In the genomic region with DNA sequence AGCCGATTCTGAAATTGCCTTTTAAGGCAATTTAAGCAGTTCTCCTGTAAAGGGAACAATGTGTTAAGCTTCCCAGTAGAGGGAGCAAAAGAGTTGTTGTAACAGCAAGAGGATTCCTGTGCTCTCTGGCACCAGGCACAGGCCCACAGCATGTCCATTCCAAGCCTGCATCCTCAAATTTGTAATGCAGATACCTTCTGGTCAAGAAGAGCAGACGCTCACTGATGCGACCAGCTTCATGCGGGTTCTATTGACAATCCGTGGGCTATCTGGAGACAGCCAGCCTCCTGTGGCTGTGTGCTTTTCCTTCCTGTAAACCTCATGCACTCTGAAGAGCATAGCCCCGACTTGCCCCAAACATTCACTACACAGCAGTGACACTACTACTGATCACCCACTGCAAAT, we compare ENCODE assay signal across 9 mouse cellular contexts. TPM values are rescaled to one million over a fixed set of nuclear protein-coding genes. Genes with fewer than 3 reads are reported as not detected.
A peak's percentile ranks its signal among the peaks of the same experiment; 100 is the strongest.
DNase-seq lines count a peak whose midpoint lies in the region; ATAC-seq and TF ChIP-seq lines count a peak whose summit lies in the region.
"Had no signal": no experiment of that assay in that cellular context is flagged by ENCODE, and none has a peak within 500 bp of the region (broad histone marks: within the 10 kb centered on the region; RNA-seq: fewer than 3 reads in every experiment).

No protein-coding gene starts in this region.

- no peaks in the 10 kb centered on the region for H3K4me1 ChIP-seq in bone marrow macrophage, adult 2 months (ENCODE audit: control insufficient read depth, insufficient read depth, low read length)
- peaks cover 12% of the 10 kb centered on the region for H3K4me1 ChIP-seq in lung, embryonic 15.5 days
- H3K4me1 ChIP-seq: heart, embryonic 13.5 days had no signal

- H3K27ac ChIP-seq in bone marrow macrophage, adult 2 months (ENCODE audit: insufficient read depth, low read depth, low read length), result no peak overlapping the region
- no peak overlapping the region for H3K27ac ChIP-seq in lung, embryonic 15.5 days
- H3K27ac ChIP-seq: heart, embryonic 13.5 days had no signal

- TF ChIP-seq POLR2A in bone marrow macrophage, adult 2 months (IDR thresholded peaks at IDR 0.05; ENCODE audit: borderline replicate concordance, low read depth, low read length), result no peak

- H3K4me2 ChIP-seq in lung, embryonic 15.5 days, result no peak overlapping the region
- H3K4me2 ChIP-seq: heart, embryonic 13.5 days had no signal

- DNase-seq in adrenal gland, postnatal 10 days, result peak; percentile 14
- no peak for DNase-seq in adrenal gland, adult 8-10 months
- DNase-seq in 3134 (ENCODE audit: extremely low read depth, insufficient read length, low spot score), result peak; percentile 5
- DNase-seq in forelimb bud, embryonic 11.5 days (ENCODE audit: low read depth, low spot score), result peak; percentile 46
- DNase-seq in kidney, postnatal 4 days, result peak; percentile 13 to 51

- H3K9ac ChIP-seq in lung, embryonic 15.5 days, result no peak overlapping the region
- H3K9ac ChIP-seq: heart, embryonic 13.5 days had no signal

- no peak overlapping the region for H3K4me3 ChIP-seq in bone marrow macrophage, adult 2 months (ENCODE audit: insufficient read depth, low read length)
- no peak overlapping the region for H3K4me3 ChIP-seq in lung, embryonic 15.5 days
- H3K4me3 ChIP-seq: heart, embryonic 13.5 days had no signal

- H3K27me3 ChIP-seq in lung, embryonic 15.5 days, result no peaks in the 10 kb centered on the region
- H3K27me3 ChIP-seq: heart, embryonic 13.5 days had no signal

- H3K36me3 ChIP-seq in lung, embryonic 15.5 days, result no peaks in the 10 kb centered on the region
- H3K36me3 ChIP-seq: heart, embryonic 13.5 days had no signal

- TF ChIP-seq CTCF in bone marrow macrophage, adult 2 months (IDR thresholded peaks at IDR 0.05; ENCODE audit: low read depth, low read length), result peak; percentile 54

- no peaks in the 10 kb centered on the region for H3K9me3 ChIP-seq in lung, embryonic 15.5 days
- H3K9me3 ChIP-seq: heart, embryonic 13.5 days had no signal

- ATAC-seq in lung, embryonic 15.5 days (ENCODE audit: borderline replicate concordance, extremely low read depth, low FRiP score, low TSS enrichment), result peak; percentile 55; the same call in 1 of the 2 replicates
- ATAC-seq in neutrophil, adult 5-6 weeks (ENCODE audit: extremely low read depth, insufficient number of reproducible peaks, low FRiP score, poor library complexity, severe bottlenecking), result peak; percentile 73

- WGBS in lung, embryonic 15.5 days, result 13% methylated on average over 6 of the region's 6 CpGs

RNA-seq across cellular contexts. Expression of gene Ms4a6d, which starts 6.9 kb away (rescaled TPM):
- 1 to 10 TPM; 2.7 to 3.8 TPM for total RNA-seq in adrenal gland, postnatal 10 days (2021)
- 10 to 100 TPM in 1 of 4 experiments, 1 to 10 TPM in 3; 6.9 to 10.1 (median 8.8) TPM for total RNA-seq in adrenal gland, adult 8-10 months (2022)
- 323 and 344 TPM in 2 replicates for polyA plus RNA-seq in bone marrow macrophage, adult 2 months (2012; ENCODE audit: insufficient read depth, insufficient read length, missing spikeins)
- 4.6 and 6.4 TPM in 2 replicates for polyA plus RNA-seq in lung, embryonic 15.5 days (2015; fragmentation: Nextera tagmentation; extraction: Ambion mirVana)
- total RNA-seq in neutrophil, adult 5-6 weeks (2017), result 3.6 and 7.6 TPM in 2 replicates

RNA-seq across cellular contexts. Expression of gene Ms4a2, which starts 12.0 kb away (rescaled TPM):
- under 1 TPM; 0.12 to 0.24 TPM for total RNA-seq in adrenal gland, postnatal 10 days (2021)
- total RNA-seq in adrenal gland, adult 8-10 months (2022), result under 1 TPM in 1 of 4 experiments, not detected in 3; 0.52 TPM
- not detected in 2 replicates for polyA plus RNA-seq in bone marrow macrophage, adult 2 months (2012; ENCODE audit: insufficient read depth, insufficient read length, missing spikeins)
- 0.17 and 0.23 TPM in 2 replicates for polyA plus RNA-seq in lung, embryonic 15.5 days (2015; fragmentation: Nextera tagmentation; extraction: Ambion mirVana)
- total RNA-seq in neutrophil, adult 5-6 weeks (2017), result 1.4 and 5.6 TPM in 2 replicates
- polyA plus RNA-seq: heart, embryonic 13.5 days had no signal

RNA-seq across cellular contexts. Expression of gene Ms4a3, which starts 29.1 kb away (rescaled TPM):
- under 1 TPM in 1 of 2 experiments, not detected in 1; 0.63 TPM for total RNA-seq in adrenal gland, postnatal 10 days (2021)
- total RNA-seq in adrenal gland, adult 8-10 months (2022), result not detected
- not detected in 2 replicates for polyA plus RNA-seq in bone marrow macrophage, adult 2 months (2012; ENCODE audit: insufficient read depth, insufficient read length, missing spikeins)
- 0.19 TPM in 1 of 2 replicates, not detected in the other for polyA plus RNA-seq in lung, embryonic 15.5 days (2015; fragmentation: Nextera tagmentation; extraction: Ambion mirVana)
- not detected in 2 replicates for total RNA-seq in neutrophil, adult 5-6 weeks (2017)

RNA-seq across cellular contexts. Expression of gene Oosp2, which starts 48.8 kb away (rescaled TPM):
- not detected for total RNA-seq in adrenal gland, postnatal 10 days (2021)
- total RNA-seq in adrenal gland, adult 8-10 months (2022), result under 1 TPM in 1 of 4 experiments, not detected in 3; 0.84 TPM
- polyA plus RNA-seq in bone marrow macrophage, adult 2 months (2012; ENCODE audit: insufficient read depth, insufficient read length, missing spikeins), result not detected in 2 replicates
- not detected in 2 replicates for polyA plus RNA-seq in lung, embryonic 15.5 days (2015; fragmentation: Nextera tagmentation; extraction: Ambion mirVana)
- total RNA-seq in neutrophil, adult 5-6 weeks (2017), result not detected in 2 replicates
- polyA plus RNA-seq: heart, embryonic 13.5 days had no signal
